Mouse (Mus musculus): ENCODE results near the gene Rpn1.

- TF ChIP-seq CTCF (IDR thresholded peaks at IDR 0.05; ENCODE audit: insufficient read depth, low read depth, low read length): no peak
- TF ChIP-seq POLR2A (IDR thresholded peaks at IDR 0.05; ENCODE audit: insufficient read depth, low read depth, low read length): no peak
Measured at GRCm38 (mm10) chr6:88083095-88083494, 1.2 kb upstream of the Rpn1 start.

Data from olfactory bulb, adult 2 months (tissue).